Mouse (Mus musculus): Measurements from ENCODE around the gene Camp.

Camp gene

GRCm38 (mm10) chr9:109849312-109849758 lies at the start of gene Camp:
Gene Camp, minus strand, starts transcription at chr9:109849617.
- peak; percentile 6 to 51 for DNase-seq

DNA sequence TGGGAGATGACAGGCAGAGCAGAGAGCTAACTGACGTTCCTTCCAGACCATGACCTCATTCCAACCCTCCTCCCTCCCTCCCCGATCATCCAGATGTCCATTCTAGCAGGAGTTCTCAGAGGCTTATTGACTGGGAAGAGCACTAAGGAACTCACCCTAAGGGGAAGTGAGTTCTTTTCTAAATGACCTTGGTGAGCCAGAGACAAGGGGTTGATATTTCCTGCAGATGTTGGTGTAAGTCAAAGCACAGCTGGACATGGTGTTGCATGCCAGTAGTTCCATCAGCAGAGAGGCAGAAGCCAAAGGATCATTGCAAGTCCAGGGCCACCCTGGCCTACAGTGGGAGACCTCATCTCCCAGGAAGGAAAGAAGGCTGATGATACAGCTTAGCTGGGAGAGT lies 48.6 kb upstream of the Camp start:
- peak in 1 of 2 experiments; percentile 42 for DNase-seq

- peak; percentile 20 to 60 for DNase-seq
Observed at GRCm38 (mm10) chr9:109896253-109897150, 47.1 kb upstream of the Camp start.

GRCm38 (mm10) chr9:109895593-109895992 lies 46.2 kb upstream of the Camp start:
- peak; percentile 69 to 84 for DNase-seq

DNA sequence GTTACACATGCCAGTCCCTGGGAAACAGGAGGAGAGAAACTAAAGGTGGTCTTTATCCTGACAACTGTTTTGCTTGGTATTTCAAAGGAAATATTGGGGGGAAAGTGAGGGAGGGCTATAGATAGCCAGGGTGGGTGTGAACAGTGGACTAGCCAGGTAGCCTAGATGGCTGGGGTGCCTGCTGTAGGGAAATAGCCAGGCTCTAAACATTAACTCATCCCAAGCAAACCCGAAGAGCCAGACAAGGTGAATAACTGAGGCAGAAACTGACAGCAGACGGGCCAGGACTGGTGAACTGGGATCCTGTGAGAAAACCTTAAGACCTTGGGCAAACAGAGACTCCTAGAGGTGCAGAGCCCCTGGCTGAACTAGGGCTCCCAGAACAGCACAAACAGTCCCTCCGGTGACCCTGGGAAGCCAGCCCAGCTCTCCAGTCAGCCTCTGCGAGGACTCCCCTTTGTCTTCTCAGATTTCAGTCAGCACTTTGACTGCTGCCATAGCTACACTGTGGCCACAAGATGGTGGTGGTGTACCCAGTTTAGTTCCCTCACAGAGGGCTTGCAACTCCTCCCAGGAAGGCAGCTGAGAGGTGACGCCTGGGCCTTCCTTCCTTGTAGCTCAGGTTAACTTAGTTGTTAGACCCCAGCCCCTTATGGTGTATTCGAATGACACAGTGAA lies 45.1 kb upstream of the Camp start:
- DNase-seq: peak; percentile 79 to 89

DNA sequence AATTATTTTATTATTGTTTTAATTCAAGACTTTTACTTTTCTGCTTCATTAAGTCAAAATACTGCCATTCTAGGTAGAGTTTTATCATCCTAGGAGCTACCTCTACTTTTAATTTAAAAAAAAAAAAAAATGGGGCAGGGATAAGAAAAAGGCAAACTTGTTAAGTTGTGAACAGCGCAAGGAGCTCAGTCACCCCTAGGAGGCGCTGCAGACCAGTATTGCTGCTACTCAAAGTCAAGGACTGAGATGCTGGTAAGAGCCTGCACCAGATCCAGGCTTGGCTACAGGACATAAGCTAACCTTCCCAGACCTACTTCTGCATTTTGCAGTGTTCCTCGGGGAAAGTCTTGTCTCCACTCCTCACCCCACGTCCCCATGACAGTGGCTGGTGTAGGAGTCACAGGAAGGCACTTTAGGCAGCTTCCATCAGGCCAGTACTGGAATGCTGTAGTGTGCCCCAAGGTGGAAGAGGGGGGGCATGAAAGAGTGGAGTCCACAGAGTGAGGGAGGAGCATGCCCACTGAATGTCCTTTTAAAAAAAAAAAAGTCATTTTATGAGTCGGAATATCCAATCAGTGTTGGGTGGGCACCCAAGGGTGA lies 43.3 kb upstream of the Camp start:
- peak; percentile 83 to 89 for DNase-seq

DNA sequence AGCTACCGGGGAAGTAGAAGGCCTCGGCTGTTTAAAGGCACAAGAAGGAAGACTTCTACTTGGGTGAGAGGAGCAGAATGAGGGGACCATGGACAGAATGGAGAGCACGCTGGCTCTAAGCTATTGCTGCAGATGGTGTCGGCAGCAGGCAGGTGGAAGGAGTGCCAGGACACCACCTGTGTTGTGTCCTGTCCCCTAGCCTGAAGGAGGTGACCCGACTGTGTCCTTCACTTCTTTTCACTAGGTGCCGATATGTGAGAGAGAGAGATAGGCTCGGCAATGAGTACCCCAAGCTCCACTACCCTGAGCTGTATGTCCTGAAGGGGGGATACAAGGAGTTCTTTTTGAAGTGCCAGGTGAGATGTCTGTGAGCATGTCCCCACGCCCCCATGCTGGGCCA lies 42.1 kb upstream of the Camp start:
- no peak for DNase-seq

DNA sequence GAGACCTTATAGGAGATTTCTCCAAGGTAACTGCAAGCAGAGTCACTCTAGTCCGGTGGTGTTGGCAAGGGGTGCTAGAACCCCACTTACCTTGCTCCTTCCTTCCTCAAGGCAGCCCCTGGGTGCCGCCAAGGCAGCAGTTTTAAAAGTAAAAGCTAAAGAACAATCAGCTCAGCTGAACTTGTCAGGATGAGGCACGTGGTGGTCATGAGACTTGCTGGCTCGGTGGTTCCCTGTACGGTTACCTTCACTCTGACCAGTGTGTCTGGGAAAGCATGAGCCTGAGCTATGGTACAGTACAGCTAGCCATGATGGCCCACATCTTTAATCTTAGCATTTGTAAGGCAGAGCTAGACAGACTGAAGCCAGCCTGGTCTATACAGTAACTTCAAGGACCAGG lies 37.9 kb upstream of the Camp start:
- peak; percentile 74 to 79 for DNase-seq

DNA sequence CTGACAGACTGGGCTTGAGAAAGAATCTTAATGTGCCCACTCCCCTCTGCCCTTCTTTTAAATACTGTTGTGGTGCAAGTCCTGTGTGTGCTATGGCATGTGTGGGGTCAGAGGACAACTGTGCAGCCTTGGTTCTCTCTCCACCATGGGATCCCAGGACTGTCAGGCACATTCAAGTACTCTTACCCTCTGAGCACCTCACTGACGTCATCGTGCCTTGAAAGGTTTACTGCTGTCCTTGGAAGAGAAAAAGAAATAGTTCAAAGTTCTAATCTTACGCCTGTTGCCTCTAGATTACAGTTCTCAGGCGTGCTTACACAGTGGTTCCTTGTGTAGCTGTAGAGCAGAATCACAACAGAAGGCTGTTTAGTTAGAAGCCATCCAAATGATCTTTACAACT lies 36.8 kb upstream of the Camp start:
- DNase-seq: peak in 1 of 2 experiments; percentile 46

DNA sequence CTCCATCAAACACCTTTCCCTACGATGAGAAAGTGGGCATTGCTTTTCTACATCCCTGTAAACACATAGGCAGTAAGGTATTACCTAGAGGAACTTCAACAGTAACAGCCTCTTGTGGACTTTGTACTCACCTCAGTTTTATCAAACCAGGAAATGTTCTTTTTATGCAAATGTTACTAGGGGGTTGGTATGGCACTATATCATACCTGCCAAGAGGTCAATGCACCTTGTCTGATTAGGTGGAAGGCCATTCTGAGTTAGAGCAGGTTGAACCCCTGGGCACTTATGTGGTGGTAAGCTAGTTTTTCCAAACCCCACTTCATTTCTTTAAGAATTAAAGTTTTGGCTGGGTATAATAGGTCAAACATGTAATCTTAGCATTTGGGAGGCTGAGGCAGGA lies 29.9 kb upstream of the Camp start:
- DNase-seq: no peak

DNA sequence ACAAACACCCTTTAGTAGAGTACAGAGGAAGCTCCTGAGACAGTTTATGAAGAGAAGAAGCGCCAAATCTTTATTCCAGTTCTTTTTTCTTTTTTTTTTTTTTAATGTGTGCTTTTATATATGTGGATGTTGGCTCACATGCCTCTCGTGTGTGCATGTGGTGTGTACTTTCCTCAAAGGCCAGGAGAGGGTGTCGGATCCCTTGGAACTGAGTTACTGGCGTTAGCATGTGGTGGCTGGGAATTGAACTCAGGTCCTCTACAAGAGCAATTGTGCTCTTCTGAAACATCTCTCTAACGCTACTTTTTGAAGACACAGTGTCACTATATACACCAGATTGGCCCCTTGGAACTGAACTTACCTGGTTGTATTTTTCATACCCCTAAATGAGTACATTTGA lies 28.2 kb upstream of the Camp start:
- no peak for DNase-seq

- DNase-seq: peak; percentile 50 to 66
Observed at GRCm38 (mm10) chr9:109876756-109877155, 27.3 kb upstream of the Camp start.

DNA sequence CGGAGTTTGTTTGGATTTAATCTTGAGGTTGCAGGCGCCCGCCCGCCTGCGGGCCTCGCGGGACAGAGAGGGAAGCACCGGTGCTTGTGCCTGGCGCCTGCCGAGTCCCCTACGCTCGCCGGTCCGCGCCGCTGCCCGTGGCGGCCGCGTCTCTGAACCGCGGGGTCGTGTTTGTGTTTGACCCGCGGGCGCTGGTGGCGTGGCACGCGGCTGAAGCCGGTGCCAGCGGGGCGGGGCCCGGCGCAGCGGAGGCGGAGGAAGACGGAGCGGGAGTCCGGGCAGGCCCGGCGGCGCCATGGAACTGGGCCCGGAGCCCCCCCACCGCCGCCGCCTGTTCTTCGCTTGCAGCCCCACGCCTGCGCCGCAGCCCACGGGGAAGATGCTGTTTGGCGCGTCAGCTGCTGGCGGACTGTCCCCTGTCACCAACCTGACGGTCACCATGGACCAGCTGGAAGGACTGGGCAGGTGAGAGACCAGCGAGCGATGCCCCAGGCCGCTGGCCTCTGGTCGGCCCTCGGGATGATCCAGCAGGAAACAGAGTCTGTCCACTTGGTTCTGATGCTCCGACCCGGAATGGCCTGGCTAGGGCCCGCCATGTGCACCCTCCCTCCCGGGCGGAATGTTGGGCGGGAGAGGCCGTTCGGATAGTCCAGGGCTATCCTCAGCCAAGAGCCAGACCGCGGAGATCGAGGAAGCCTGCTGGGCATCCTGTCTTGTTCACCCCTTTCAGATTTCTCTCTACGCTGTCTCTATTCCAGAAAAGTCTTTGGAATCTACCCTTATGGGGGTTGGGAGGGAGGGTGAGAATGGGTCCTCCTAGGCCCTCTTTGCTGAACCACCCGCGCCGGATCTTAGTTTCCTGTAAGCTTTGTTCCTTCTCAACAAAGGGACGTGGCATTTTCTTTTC lies 26.5 kb upstream of the Camp start:
- peak; percentile 71 to 87 for DNase-seq

- peak; percentile 99 for DNase-seq
Observed at GRCm38 (mm10) chr9:109874797-109875691, 25.6 kb upstream of the Camp start, which contains the start of gene Cdc25a. Gene Cdc25a, plus strand, starts transcription at chr9:109875579.

DNA sequence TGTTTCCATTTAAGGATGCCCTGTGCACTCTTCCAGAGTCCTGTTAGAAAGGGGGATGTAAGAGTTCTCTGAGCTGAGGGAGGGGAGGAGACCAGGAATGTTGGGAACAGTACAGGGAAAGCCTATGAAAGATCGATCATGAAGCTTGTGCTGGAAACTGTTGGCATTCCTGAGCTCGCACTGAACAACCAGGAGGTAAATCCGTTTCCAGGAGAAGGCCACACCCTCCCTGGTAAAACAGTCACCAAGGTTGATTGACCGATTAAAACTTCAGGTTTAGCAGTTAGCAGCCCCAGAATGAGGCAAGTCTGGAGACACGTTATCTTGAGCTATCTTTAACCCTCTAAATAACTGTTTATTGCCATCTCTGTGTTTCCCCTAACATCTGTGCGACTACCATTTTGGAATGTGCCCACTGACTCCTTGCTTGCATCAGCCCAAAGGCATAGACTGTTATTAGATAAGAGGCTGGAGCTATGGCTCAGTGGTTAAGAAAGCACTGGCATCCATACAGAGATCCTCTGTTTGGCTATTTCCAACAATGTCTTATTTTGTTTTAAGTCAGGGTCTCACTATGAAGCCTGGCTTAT lies 21.7 kb upstream of the Camp start:
- DNase-seq: peak; percentile 43 to 47

DNA sequence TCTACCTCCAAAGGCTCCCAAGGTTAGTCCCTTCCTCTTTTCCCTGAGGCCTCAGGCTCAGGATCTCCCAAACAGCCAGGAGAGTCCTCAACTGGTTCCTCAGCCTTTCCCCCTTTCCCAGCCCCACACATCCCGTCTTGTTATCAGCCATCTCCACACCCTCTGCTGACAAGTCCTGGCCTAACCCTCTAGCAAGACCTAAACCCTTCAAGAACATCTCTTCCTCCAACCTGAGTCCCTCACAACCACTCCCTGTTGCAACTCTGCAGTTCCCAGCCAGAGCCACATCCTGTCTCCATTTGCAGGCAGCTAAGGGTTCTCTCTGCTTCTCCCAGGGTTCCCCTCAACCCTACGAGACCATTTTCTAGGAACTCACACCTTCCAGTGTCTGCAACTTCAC lies 16.8 kb upstream of the Camp start:
- no peak for DNase-seq

- no peak for DNase-seq
Observed at GRCm38 (mm10) chr9:109863085-109863484, 13.7 kb upstream of the Camp start.

DNA sequence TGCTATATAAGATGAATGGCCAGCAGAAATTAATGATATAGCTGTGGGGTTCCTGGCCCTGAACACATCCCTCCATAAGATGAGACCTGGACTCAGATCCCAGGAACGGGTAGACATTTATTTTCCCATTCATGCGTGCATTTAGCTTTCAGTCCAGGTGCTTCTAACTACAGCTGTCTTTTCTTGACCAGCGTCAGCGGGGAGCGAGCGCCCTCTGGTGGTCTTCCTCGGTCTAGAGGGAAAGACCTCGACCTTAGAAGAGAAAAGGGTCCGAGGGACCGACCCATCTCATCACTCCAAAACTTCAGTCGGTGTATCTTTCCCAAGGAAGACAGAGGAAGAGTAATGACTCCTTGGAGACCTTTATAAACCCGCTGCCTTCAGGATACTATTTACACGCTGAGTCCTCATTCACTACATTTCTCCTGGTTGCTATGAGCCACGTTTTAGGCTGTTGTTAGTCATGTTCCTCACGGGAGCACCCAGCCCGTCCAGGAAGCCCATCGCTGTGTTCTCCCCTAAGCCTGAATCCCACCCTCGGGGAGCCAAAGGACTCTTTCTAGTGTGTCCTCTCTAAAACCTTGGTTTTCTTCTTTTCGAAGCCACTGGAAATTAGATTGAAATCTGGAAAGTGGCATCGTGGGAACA lies 13.1 kb upstream of the Camp start:
- DNase-seq: peak; percentile 75 to 86

DNA sequence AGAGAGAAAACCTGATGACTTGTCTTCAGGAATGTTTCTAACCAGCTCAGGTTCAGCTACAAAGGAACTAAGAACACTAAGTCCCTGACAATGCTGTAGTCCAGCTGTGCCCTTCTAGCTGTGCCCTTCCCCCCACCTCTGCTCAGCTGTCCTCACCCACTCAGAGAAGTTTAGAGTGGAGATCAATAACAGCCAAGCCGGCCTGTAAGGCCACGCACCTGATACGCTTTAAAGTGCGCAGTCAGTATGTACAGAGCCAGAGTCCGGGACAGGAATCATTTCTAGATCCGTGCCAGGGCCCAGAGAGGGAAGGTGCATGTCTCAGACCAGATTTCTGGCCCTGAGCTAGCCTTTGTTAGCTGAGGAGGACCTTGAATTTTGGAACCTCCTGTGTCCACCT lies 6.5 kb upstream of the Camp start:
- DNase-seq: no peak

- no peak for DNase-seq
Observed at GRCm38 (mm10) chr9:109854341-109854740, 4.9 kb upstream of the Camp start.

Measured in kidney, postnatal 25 days (tissue).